Comparison of ENCODE assay signal across 9 mouse cellular contexts in the genomic region with DNA sequence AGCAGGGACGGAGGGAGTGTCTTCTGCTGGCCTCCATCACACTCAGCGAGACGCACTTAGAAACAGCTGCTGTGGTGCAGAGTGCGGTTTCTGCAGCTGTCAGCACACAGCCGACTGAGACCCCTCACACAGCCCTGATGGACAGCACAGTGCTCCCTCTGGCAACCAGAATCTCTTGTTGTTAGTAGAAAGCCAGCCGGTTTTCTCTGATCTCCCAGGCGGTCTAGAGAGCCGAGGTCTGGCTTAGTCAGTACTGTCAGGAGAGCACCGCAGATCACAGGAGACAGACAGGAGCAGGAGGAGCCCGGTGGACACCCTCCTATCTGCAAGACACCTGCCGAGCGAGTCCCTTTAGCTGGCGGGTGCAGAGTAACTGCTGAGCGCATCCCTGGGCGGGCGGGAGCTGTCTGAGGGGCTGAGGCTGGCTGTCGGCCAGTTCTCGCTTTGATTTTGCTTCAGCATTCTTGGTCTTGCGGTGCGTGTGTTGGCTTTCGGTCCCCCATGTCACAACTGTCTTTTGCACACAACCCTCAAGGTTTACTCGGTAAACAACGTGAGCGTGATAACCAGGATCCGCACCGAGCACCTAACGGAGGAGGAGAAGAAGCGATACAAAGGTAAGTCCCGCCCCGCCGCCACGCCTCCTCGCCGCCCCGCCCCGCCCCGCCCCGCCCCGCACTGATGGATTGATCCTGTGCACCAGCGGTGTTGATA. TPM values are rescaled to one million over a fixed set of nuclear protein-coding genes. Genes with fewer than 3 reads are reported as not detected.
A peak's percentile ranks its signal among the peaks of the same experiment; 100 is the strongest.
DNase-seq lines count a peak whose midpoint lies in the region; ATAC-seq and TF ChIP-seq lines count a peak whose summit lies in the region.
"Had no signal": no experiment of that assay in that cellular context is flagged by ENCODE, and none has a peak within 500 bp of the region (broad histone marks: within the 10 kb centered on the region; RNA-seq: fewer than 3 reads in every experiment).

No protein-coding gene starts in this region.

- 16% methylated on average over 40 of the region's 40 CpGs for WGBS in kidney, embryonic 15.5 days
- WGBS in cerebellum, adult 2 months: 9% methylated on average over 40 of the region's 40 CpGs
- 5% methylated on average over 40 of the region's 40 CpGs for WGBS in forebrain, postnatal 0 days

- ATAC-seq in kidney, embryonic 15.5 days (replicated peaks; ENCODE audit: low FRiP score): peak; percentile 49; the same call in 1 of the 2 replicates
- ATAC-seq in forebrain, postnatal 0 days: peak; percentile 81

- H3K4me1 ChIP-seq in kidney, embryonic 15.5 days: peaks cover 24% of the 10 kb centered on the region
- peaks cover 35% of the 10 kb centered on the region for H3K4me1 ChIP-seq in cerebellum, adult 2 months (ENCODE audit: control insufficient read depth, insufficient read depth, low read length)
- no peaks in the 10 kb centered on the region for H3K4me1 ChIP-seq in forebrain, postnatal 0 days (ENCODE audit: insufficient read depth)

- DNase-seq in kidney, postnatal 25 days: no peak
- DNase-seq in cerebellum, adult 2 months: peak; percentile 38 to 55
- DNase-seq in forebrain, postnatal 0 days: peak; percentile 65
- DNase-seq in lung, postnatal 10 days: peak; percentile 60
- DNase-seq in ovary, postnatal 10 days (ENCODE audit: low spot score): no peak
- DNase-seq in thymus, postnatal 0 days (ENCODE audit: low spot score): no peak
- DNase-seq in yolk sac, embryonic 10.5 days (ENCODE audit: low spot score): no peak

- TF ChIP-seq POLR2A in cerebellum, adult 2 months (IDR thresholded peaks at IDR 0.05; ENCODE audit: borderline replicate concordance, insufficient read depth, low read length): no peak

- H3K4me2 ChIP-seq in kidney, embryonic 15.5 days: peak overlapping the region; percentile 68
- H3K4me2 ChIP-seq in forebrain, postnatal 0 days (ENCODE audit: low read depth): peak overlapping the region; percentile 54

- H3K9ac ChIP-seq in kidney, embryonic 15.5 days: no peak overlapping the region
- peak overlapping the region; percentile 49 for H3K9ac ChIP-seq in forebrain, postnatal 0 days

- TF ChIP-seq CTCF in cerebellum, adult 2 months (IDR thresholded peaks at IDR 0.05; ENCODE audit: borderline replicate concordance, insufficient read depth, low read depth, low read length): no peak
- no peak for TF ChIP-seq CTCF in forebrain, postnatal 0 days (IDR thresholded peaks at IDR 0.05; ENCODE audit: low read depth)

- H3K4me3 ChIP-seq in kidney, embryonic 15.5 days (replicated peaks): peak overlapping the region; percentile 41
- peak overlapping the region; percentile 67 for H3K4me3 ChIP-seq in cerebellum, adult 2 months (replicated peaks; ENCODE audit: insufficient read depth, low read depth, low read length)
- peak overlapping the region; percentile 30 for H3K4me3 ChIP-seq in forebrain, postnatal 0 days (ENCODE audit: low read depth, low read length)

- H3K9me3 ChIP-seq in kidney, embryonic 15.5 days (replicated peaks): no peaks in the 10 kb centered on the region
- H3K9me3 ChIP-seq in forebrain, postnatal 0 days (ENCODE audit: low read length): no peaks in the 10 kb centered on the region

- peaks cover 67% of the 10 kb centered on the region for H3K36me3 ChIP-seq in kidney, embryonic 15.5 days
- H3K36me3 ChIP-seq in forebrain, postnatal 0 days (ENCODE audit: insufficient read depth): peaks cover 61% of the 10 kb centered on the region

- H3K27me3 ChIP-seq in kidney, embryonic 15.5 days: 0 out of 2 replicates have a peak, but pooled peaks cover 2% of the 10 kb centered on the region
- H3K27me3 ChIP-seq in cerebellum, adult 2 months (ENCODE audit: control insufficient read depth, insufficient read depth, low read length): no peaks in the 10 kb centered on the region
- H3K27me3 ChIP-seq in forebrain, postnatal 0 days (ENCODE audit: insufficient read depth, low read length): no peaks in the 10 kb centered on the region

- H3K27ac ChIP-seq in kidney, embryonic 15.5 days: no peak overlapping the region
- H3K27ac ChIP-seq in cerebellum, adult 2 months (ENCODE audit: insufficient read depth, low read length): peak overlapping the region; percentile 2
- peak overlapping the region; percentile 54; the same call in 1 of the 2 replicates for H3K27ac ChIP-seq in forebrain, postnatal 0 days (ENCODE audit: low read depth, low read length)
- H3K27ac ChIP-seq: macrophage had no signal

RNA-seq across cellular contexts. Expression of a gene that starts 21.1 kb away (rescaled TPM):
- polyA plus RNA-seq in kidney, embryonic 15.5 days (2015; fragmentation: Nextera tagmentation; extraction: Ambion mirVana): 42.0 and 45.5 TPM in 2 replicates
- polyA plus RNA-seq in cerebellum, adult 2 months (2012; rRNA removed): 96.5 and 107 TPM in 2 replicates
- total RNA-seq in forebrain, postnatal 0 days (2014; rRNA removed): 42.2 and 57.6 TPM in 2 replicates
- 21.9 and 31.1 TPM in 2 replicates for polyA plus RNA-seq in forebrain, postnatal 0 days (2015; fragmentation: Nextera tagmentation; extraction: Ambion mirVana)
- 72.3 and 75.1 TPM in 2 replicates for polyA plus RNA-seq in thymus, postnatal 0 days (2015; fragmentation: Nextera tagmentation; extraction: Ambion mirVana)

RNA-seq across cellular contexts. Expression of a gene that starts 22.0 kb away (rescaled TPM):
- 45.3 and 49.8 TPM in 2 replicates for polyA plus RNA-seq in kidney, embryonic 15.5 days (2015; fragmentation: Nextera tagmentation; extraction: Ambion mirVana)
- 61.6 and 62.1 TPM in 2 replicates for polyA plus RNA-seq in cerebellum, adult 2 months (2012; rRNA removed)
- 34.3 and 44.8 TPM in 2 replicates for total RNA-seq in forebrain, postnatal 0 days (2014; rRNA removed)
- polyA plus RNA-seq in forebrain, postnatal 0 days (2015; fragmentation: Nextera tagmentation; extraction: Ambion mirVana): 20.7 and 20.8 TPM in 2 replicates
- polyA plus RNA-seq in thymus, postnatal 0 days (2015; fragmentation: Nextera tagmentation; extraction: Ambion mirVana): 80.3 and 86.3 TPM in 2 replicates

RNA-seq across cellular contexts. Expression of a gene that starts 26.8 kb away (rescaled TPM):
- 102 and 105 TPM in 2 replicates for polyA plus RNA-seq in kidney, embryonic 15.5 days (2015; fragmentation: Nextera tagmentation; extraction: Ambion mirVana)
- 227 and 230 TPM in 2 replicates for polyA plus RNA-seq in cerebellum, adult 2 months (2012; rRNA removed)
- total RNA-seq in forebrain, postnatal 0 days (2014; rRNA removed): 298 and 325 TPM in 2 replicates
- 378 and 431 TPM in 2 replicates for polyA plus RNA-seq in forebrain, postnatal 0 days (2015; fragmentation: Nextera tagmentation; extraction: Ambion mirVana)
- polyA plus RNA-seq in thymus, postnatal 0 days (2015; fragmentation: Nextera tagmentation; extraction: Ambion mirVana): 119 and 139 TPM in 2 replicates

RNA-seq across cellular contexts. Expression of a gene that starts 57.0 kb away (rescaled TPM):
- polyA plus RNA-seq in kidney, embryonic 15.5 days (2015; fragmentation: Nextera tagmentation; extraction: Ambion mirVana): not detected in 2 replicates
- polyA plus RNA-seq in cerebellum, adult 2 months (2012; rRNA removed): not detected in 2 replicates
- not detected in 2 replicates for total RNA-seq in forebrain, postnatal 0 days (2014; rRNA removed)
- not detected in 2 replicates for polyA plus RNA-seq in forebrain, postnatal 0 days (2015; fragmentation: Nextera tagmentation; extraction: Ambion mirVana)
- not detected in 2 replicates for polyA plus RNA-seq in thymus, postnatal 0 days (2015; fragmentation: Nextera tagmentation; extraction: Ambion mirVana)
- polyA plus RNA-seq: macrophage had no signal

Comparison
In these comparisons a context has a peak if more than half of its experiments do, and no peak if none do; other contexts are left out.
1. DNase-seq: peak in cerebellum, adult 2 months (2 of 2), forebrain, postnatal 0 days (single experiment) and lung, postnatal 10 days (single experiment); none in kidney, postnatal 25 days (0 of 2), ovary, postnatal 10 days (single experiment), thymus, postnatal 0 days (single experiment) and yolk sac, embryonic 10.5 days (single experiment).
2. Peak in every context shown above with its lines, with median percentiles within 50 percentile points of each other: H3K4me3 ChIP-seq.